Comparison of ENCODE assay signal across 21 mouse cellular contexts in the genomic region with DNA sequence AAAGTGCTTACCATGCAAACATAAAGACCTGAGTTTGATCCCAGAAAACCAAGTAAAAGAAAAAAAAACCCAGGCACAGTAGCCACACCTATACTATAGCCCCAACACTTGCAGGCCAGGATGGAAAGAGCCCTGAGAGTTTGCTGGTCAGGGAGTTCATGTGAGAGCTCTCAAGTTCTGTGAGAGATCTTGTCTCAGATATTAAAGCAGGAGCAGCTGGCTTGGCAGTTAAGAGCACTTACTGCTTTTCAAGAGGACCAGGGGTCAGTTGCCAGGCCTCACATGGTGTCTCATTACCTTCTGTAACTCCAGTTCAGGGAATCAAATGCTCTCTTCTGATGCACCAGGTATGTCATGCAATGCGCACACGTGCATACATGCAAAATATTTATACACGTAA. TPM values are rescaled to one million over a fixed set of nuclear protein-coding genes. Genes with fewer than 3 reads are reported as not detected.
DNase-seq lines count a peak whose midpoint lies in the region; ATAC-seq and TF ChIP-seq lines count a peak whose summit lies in the region.
"Had no signal": no experiment of that assay in that cellular context is flagged by ENCODE, and none has a peak within 500 bp of the region (broad histone marks: within the 10 kb centered on the region; RNA-seq: fewer than 3 reads in every experiment).

No protein-coding gene starts in this region.

- H3K9ac ChIP-seq in liver, postnatal 0 days (replicated peaks) = no peak overlapping the region
- no peak overlapping the region for H3K9ac ChIP-seq in intestine, embryonic 15.5 days
- no peak overlapping the region for H3K9ac ChIP-seq in midbrain, embryonic 15.5 days
- H3K9ac ChIP-seq: embryonic facial prominence, embryonic 12.5 days; forebrain, embryonic 15.5 days; limb, embryonic 12.5 days; liver, embryonic 14.5 days; neural tube, embryonic 15.5 days had no signal

- TF ChIP-seq EP300 in liver, postnatal 0 days (IDR thresholded peaks at IDR 0.05; ENCODE audit: low read depth) = no peak

- no peak overlapping the region for H3K27ac ChIP-seq in liver, postnatal 0 days (ENCODE audit: low read depth)
- 0 out of 2 replicates have a peak overlapping the region, but pooled peaks have one; percentile 13 for H3K27ac ChIP-seq in intestine, embryonic 15.5 days
- no peak overlapping the region for H3K27ac ChIP-seq in midbrain, embryonic 15.5 days
- H3K27ac ChIP-seq: embryonic facial prominence, embryonic 12.5 days; forebrain, embryonic 15.5 days; limb, embryonic 12.5 days; liver, embryonic 14.5 days had no signal

- no peaks in the 10 kb centered on the region for H3K27me3 ChIP-seq in liver, postnatal 0 days (ENCODE audit: insufficient read depth, low read length)
- H3K27me3 ChIP-seq in intestine, embryonic 15.5 days (replicated peaks) = no peaks in the 10 kb centered on the region
- no peaks in the 10 kb centered on the region for H3K27me3 ChIP-seq in midbrain, embryonic 15.5 days (replicated peaks)
- H3K27me3 ChIP-seq: embryonic facial prominence, embryonic 12.5 days; forebrain, embryonic 15.5 days; limb, embryonic 12.5 days; neural tube, embryonic 15.5 days had no signal

- no peak overlapping the region for H3K4me3 ChIP-seq in liver, postnatal 0 days (ENCODE audit: low read depth, low read length)
- H3K4me3 ChIP-seq in intestine, embryonic 15.5 days (replicated peaks) = no peak overlapping the region
- H3K4me3 ChIP-seq in midbrain, embryonic 15.5 days = no peak overlapping the region
- H3K4me3 ChIP-seq: embryonic facial prominence, embryonic 12.5 days; erythroblast, embryonic 14.5 days; forebrain, embryonic 15.5 days; limb, embryonic 12.5 days; neural tube, embryonic 15.5 days had no signal

- peak; percentile 1 to 4 for DNase-seq in cerebellum, postnatal 14 days
- no peak for DNase-seq in cerebellum, adult 18-20 months
- DNase-seq in liver, postnatal 0 days = peak; percentile 9
- DNase-seq in liver = no peak
- peak; percentile 74 for DNase-seq in lung, postnatal 36 days
- no peak for DNase-seq in left cerebral cortex, adult 11 months (ENCODE audit: low spot score)
- DNase-seq: B cell, adult 2 months; gastrocnemius, postnatal 36 days; kidney, adult 8-10 months; right cerebral cortex, postnatal 25 days; thymus, postnatal 14 days had no signal

- TF ChIP-seq CTCF in liver, postnatal 0 days (IDR thresholded peaks at IDR 0.05; ENCODE audit: low read depth) = no peak

- peaks cover 7% of the 10 kb centered on the region for H3K36me3 ChIP-seq in liver, postnatal 0 days (replicated peaks; ENCODE audit: insufficient read depth, low read length)
- H3K36me3 ChIP-seq in intestine, embryonic 15.5 days = peaks cover under 1% of the 10 kb centered on the region
- peaks cover 5% of the 10 kb centered on the region for H3K36me3 ChIP-seq in midbrain, embryonic 15.5 days (replicated peaks)

- H3K4me1 ChIP-seq in liver, postnatal 0 days (ENCODE audit: insufficient read depth) = peaks cover 12% of the 10 kb centered on the region
- H3K4me1 ChIP-seq in intestine, embryonic 15.5 days (replicated peaks) = peaks cover 13% of the 10 kb centered on the region
- peaks cover 13% of the 10 kb centered on the region for H3K4me1 ChIP-seq in midbrain, embryonic 15.5 days

- no peaks in the 10 kb centered on the region for H3K9me3 ChIP-seq in liver, postnatal 0 days (ENCODE audit: low read length)
- H3K9me3 ChIP-seq in intestine, embryonic 15.5 days = no peaks in the 10 kb centered on the region
- no peaks in the 10 kb centered on the region for H3K9me3 ChIP-seq in midbrain, embryonic 15.5 days
- H3K9me3 ChIP-seq: embryonic facial prominence, embryonic 12.5 days; forebrain, embryonic 15.5 days; limb, embryonic 12.5 days; neural tube, embryonic 15.5 days had no signal

- H3K4me2 ChIP-seq in liver, postnatal 0 days (ENCODE audit: low read depth, low read length) = no peak overlapping the region
- H3K4me2 ChIP-seq in intestine, embryonic 15.5 days (replicated peaks) = no peak overlapping the region
- no peak overlapping the region for H3K4me2 ChIP-seq in midbrain, embryonic 15.5 days
- H3K4me2 ChIP-seq: embryonic facial prominence, embryonic 12.5 days; forebrain, embryonic 15.5 days; limb, embryonic 12.5 days; neural tube, embryonic 15.5 days had no signal

- 87% methylated on average over 3 of the region's 3 CpGs for WGBS in liver, postnatal 0 days (ENCODE audit: insufficient replicate concordance)
- 96% methylated on average over 3 of the region's 3 CpGs for WGBS in intestine, embryonic 15.5 days
- 94% methylated on average over 3 of the region's 3 CpGs for WGBS in midbrain, embryonic 15.5 days

- no peak for ATAC-seq in liver, postnatal 0 days
- ATAC-seq in intestine, embryonic 15.5 days = no peak
- no peak for ATAC-seq in midbrain, embryonic 15.5 days (replicated peaks)
- ATAC-seq: forebrain, embryonic 15.5 days; midbrain, embryonic 16.5 days had no signal

RNA-seq across cellular contexts. Expression of a gene that starts 1.5 kb away (rescaled TPM):
- 165 and 177 TPM in 2 replicates for polyA plus RNA-seq in liver, postnatal 0 days (2015; fragmentation: Nextera tagmentation; extraction: Ambion mirVana)
- 341 and 386 TPM in 2 replicates for polyA plus RNA-seq in intestine, embryonic 15.5 days (2015; fragmentation: Nextera tagmentation; extraction: Ambion mirVana)
- 525 and 570 TPM in 2 replicates for polyA plus RNA-seq in midbrain, embryonic 15.5 days (2015; fragmentation: Nextera tagmentation; extraction: Ambion mirVana)

RNA-seq across cellular contexts. Expression of a gene that starts 1.7 kb away (rescaled TPM):
- 0.13 and 0.26 TPM in 2 replicates for polyA plus RNA-seq in liver, postnatal 0 days (2015; fragmentation: Nextera tagmentation; extraction: Ambion mirVana)
- polyA plus RNA-seq in intestine, embryonic 15.5 days (2015; fragmentation: Nextera tagmentation; extraction: Ambion mirVana) = 0.42 and 0.63 TPM in 2 replicates
- not detected in 2 replicates for polyA plus RNA-seq in midbrain, embryonic 15.5 days (2015; fragmentation: Nextera tagmentation; extraction: Ambion mirVana)
- polyA plus RNA-seq: erythroblast, embryonic 14.5 days; forebrain, embryonic 15.5 days; heart, embryonic 16.5 days; midbrain, embryonic 16.5 days; neural tube, embryonic 15.5 days had no signal

RNA-seq across cellular contexts. Expression of a gene that starts 16.4 kb away (rescaled TPM):
- 2.8 and 4.0 TPM in 2 replicates for polyA plus RNA-seq in liver, postnatal 0 days (2015; fragmentation: Nextera tagmentation; extraction: Ambion mirVana)
- 8.4 and 10.4 TPM in 2 replicates for polyA plus RNA-seq in intestine, embryonic 15.5 days (2015; fragmentation: Nextera tagmentation; extraction: Ambion mirVana)
- 20.2 and 23.5 TPM in 2 replicates for polyA plus RNA-seq in midbrain, embryonic 15.5 days (2015; fragmentation: Nextera tagmentation; extraction: Ambion mirVana)

RNA-seq across cellular contexts. Expression of a gene that starts 18.6 kb away (rescaled TPM):
- polyA plus RNA-seq in liver, postnatal 0 days (2015; fragmentation: Nextera tagmentation; extraction: Ambion mirVana) = not detected in 2 replicates
- 4.5 and 6.0 TPM in 2 replicates for polyA plus RNA-seq in intestine, embryonic 15.5 days (2015; fragmentation: Nextera tagmentation; extraction: Ambion mirVana)
- 339 and 342 TPM in 2 replicates for polyA plus RNA-seq in midbrain, embryonic 15.5 days (2015; fragmentation: Nextera tagmentation; extraction: Ambion mirVana)
- polyA plus RNA-seq: erythroblast, embryonic 14.5 days; liver, embryonic 14.5 days had no signal

RNA-seq across cellular contexts. Expression of a gene that starts 32.4 kb away (rescaled TPM):
- polyA plus RNA-seq in liver, postnatal 0 days (2015; fragmentation: Nextera tagmentation; extraction: Ambion mirVana) = 27.5 and 27.7 TPM in 2 replicates
- 60.4 and 64.2 TPM in 2 replicates for polyA plus RNA-seq in intestine, embryonic 15.5 days (2015; fragmentation: Nextera tagmentation; extraction: Ambion mirVana)
- polyA plus RNA-seq in midbrain, embryonic 15.5 days (2015; fragmentation: Nextera tagmentation; extraction: Ambion mirVana) = 77.7 and 82.1 TPM in 2 replicates

Comparison
In these comparisons a context has a peak if more than half of its experiments do, and no peak if none do; other contexts are left out.
1. DNase-seq: peak in cerebellum, postnatal 14 days (2 of 2), liver, postnatal 0 days (single experiment) and lung, postnatal 36 days (single experiment); none in cerebellum, adult 18-20 months (0 of 2), liver (single experiment) and left cerebral cortex, adult 11 months (single experiment).